Mouse (Mus musculus): Measurements from ENCODE around the gene Olfr569. TPM values are rescaled to one million over a fixed set of nuclear protein-coding genes. Genes with fewer than 3 reads are reported as not detected.

Olfr569 gene
- polyA plus RNA-seq (2016; fragmentation: Nextera tagmentation; extraction: Ambion mirVana): not detected in 2 replicates

GRCm38 (mm10) chr7:102890782-102891181 is at the start of gene Olfr569:
Gene Olfr569, minus strand, starts transcription at chr7:102890882.
- H3K36me3 ChIP-seq: no peaks in the 10 kb centered on the region
- no peak within 1 kb of the TSS for H3K27ac ChIP-seq
- H3K4me2 ChIP-seq: no peak within 1 kb of the TSS
- 70% methylated on average over 3 of the region's 3 CpGs for WGBS
- H3K4me3 ChIP-seq (replicated peaks): no peak within 1 kb of the TSS
- H3K4me1 ChIP-seq (replicated peaks): no peaks in the 10 kb centered on the region
- ATAC-seq (ENCODE audit: insufficient number of reproducible peaks, insufficient read depth, low FRiP score, low TSS enrichment, low read depth): no peak
- no peaks in the 10 kb centered on the region for H3K9me3 ChIP-seq
- no peaks in the 10 kb centered on the region for H3K27me3 ChIP-seq
- no peak within 1 kb of the TSS for H3K9ac ChIP-seq (replicated peaks)

- no peak overlapping the region for H3K4me3 ChIP-seq (replicated peaks)
- no peaks in the 10 kb centered on the region for H3K27me3 ChIP-seq
- WGBS: 87% methylated on average over 3 of the region's 3 CpGs
- H3K9ac ChIP-seq (replicated peaks): no peak overlapping the region
- H3K4me1 ChIP-seq (replicated peaks): no peaks in the 10 kb centered on the region
- no peak overlapping the region for H3K4me2 ChIP-seq
- no peak for ATAC-seq (ENCODE audit: insufficient number of reproducible peaks, insufficient read depth, low FRiP score, low TSS enrichment, low read depth)
- no peaks in the 10 kb centered on the region for H3K36me3 ChIP-seq
- H3K27ac ChIP-seq: no peak overlapping the region
- no peaks in the 10 kb centered on the region for H3K9me3 ChIP-seq
These were observed 36.4 kb upstream of the Olfr569 start for GRCm38 (mm10) chr7:102927105-102927504.

- WGBS: 71% methylated on average over 1 of the region's 1 CpGs
- no peak within 1 kb of the TSS for H3K9ac ChIP-seq (replicated peaks)
- no peaks in the 10 kb centered on the region for H3K4me1 ChIP-seq (replicated peaks)
- no peaks in the 10 kb centered on the region for H3K36me3 ChIP-seq
- H3K27me3 ChIP-seq: no peaks in the 10 kb centered on the region
- H3K9me3 ChIP-seq: no peaks in the 10 kb centered on the region
- ATAC-seq (ENCODE audit: insufficient number of reproducible peaks, insufficient read depth, low FRiP score, low TSS enrichment, low read depth): no peak
- H3K4me2 ChIP-seq: no peak within 1 kb of the TSS
- H3K27ac ChIP-seq: no peak within 1 kb of the TSS
- H3K4me3 ChIP-seq (replicated peaks): no peak within 1 kb of the TSS
These were observed 33.4 kb upstream of the Olfr569 start, which contains the start of gene Olfr572 for GRCm38 (mm10) chr7:102924109-102924508. Gene Olfr572, plus strand, starts transcription at chr7:102924409.

- H3K9me3 ChIP-seq: no peaks in the 10 kb centered on the region
- H3K27me3 ChIP-seq: no peaks in the 10 kb centered on the region
- H3K4me2 ChIP-seq: no peak overlapping the region
- H3K9ac ChIP-seq (replicated peaks): no peak overlapping the region
- no peak overlapping the region for H3K27ac ChIP-seq
- 21% methylated on average over 1 of the region's 1 CpGs for WGBS
- H3K4me3 ChIP-seq (replicated peaks): no peak overlapping the region
- no peaks in the 10 kb centered on the region for H3K36me3 ChIP-seq
- ATAC-seq (ENCODE audit: insufficient number of reproducible peaks, insufficient read depth, low FRiP score, low TSS enrichment, low read depth): no peak
- H3K4me1 ChIP-seq (replicated peaks): no peaks in the 10 kb centered on the region
These were observed 28.9 kb upstream of the Olfr569 start for GRCm38 (mm10) chr7:102919632-102920031.

GRCm38 (mm10) chr7:102917032-102917875 is 26.6 kb upstream of the Olfr569 start, which contains the start of gene Olfr571:
Gene Olfr571, minus strand, starts transcription at chr7:102917536.
- no peak for ATAC-seq (ENCODE audit: insufficient number of reproducible peaks, insufficient read depth, low FRiP score, low TSS enrichment, low read depth)
- H3K4me2 ChIP-seq: no peak within 1 kb of the TSS

GRCm38 (mm10) chr7:102916405-102916804 is 25.7 kb upstream of the Olfr569 start:
- H3K27me3 ChIP-seq: no peaks in the 10 kb centered on the region
- no peaks in the 10 kb centered on the region for H3K36me3 ChIP-seq
- no peak overlapping the region for H3K9ac ChIP-seq (replicated peaks)
- H3K4me2 ChIP-seq: no peak overlapping the region
- ATAC-seq (ENCODE audit: insufficient number of reproducible peaks, insufficient read depth, low FRiP score, low TSS enrichment, low read depth): no peak
- 62% methylated on average over 5 of the region's 5 CpGs for WGBS
- no peaks in the 10 kb centered on the region for H3K4me1 ChIP-seq (replicated peaks)
- no peaks in the 10 kb centered on the region for H3K9me3 ChIP-seq
- H3K27ac ChIP-seq: no peak overlapping the region
- no peak overlapping the region for H3K4me3 ChIP-seq (replicated peaks)

More at GRCm38 (mm10) chr7:102917032-102917875, 26.6 kb upstream of the Olfr569 start, which contains the start of gene Olfr571:
- H3K9me3 ChIP-seq: no peaks in the 10 kb centered on the region
- H3K27me3 ChIP-seq: no peaks in the 10 kb centered on the region
- no peak within 1 kb of the TSS for H3K4me3 ChIP-seq (replicated peaks)
- no peak within 1 kb of the TSS for H3K27ac ChIP-seq
- no peaks in the 10 kb centered on the region for H3K36me3 ChIP-seq
- no peaks in the 10 kb centered on the region for H3K4me1 ChIP-seq (replicated peaks)
- 56% methylated on average over 4 of the region's 4 CpGs for WGBS
- no peak within 1 kb of the TSS for H3K9ac ChIP-seq (replicated peaks)

- 29% methylated on average over 1 of the region's 1 CpGs for WGBS
- H3K4me2 ChIP-seq: no peak overlapping the region
- no peak overlapping the region for H3K9ac ChIP-seq (replicated peaks)
- no peaks in the 10 kb centered on the region for H3K4me1 ChIP-seq (replicated peaks)
- no peak overlapping the region for H3K4me3 ChIP-seq (replicated peaks)
- H3K36me3 ChIP-seq: no peaks in the 10 kb centered on the region
- H3K9me3 ChIP-seq: no peaks in the 10 kb centered on the region
- H3K27me3 ChIP-seq: no peaks in the 10 kb centered on the region
- H3K27ac ChIP-seq: no peak overlapping the region
- no peak for ATAC-seq (ENCODE audit: insufficient number of reproducible peaks, insufficient read depth, low FRiP score, low TSS enrichment, low read depth)
These were observed 24.6 kb upstream of the Olfr569 start for GRCm38 (mm10) chr7:102915261-102915660.

- no peaks in the 10 kb centered on the region for H3K9me3 ChIP-seq
- no peak within 1 kb of the TSS for H3K9ac ChIP-seq (replicated peaks)
- H3K36me3 ChIP-seq: no peaks in the 10 kb centered on the region
- no peak within 1 kb of the TSS for H3K27ac ChIP-seq
- H3K4me3 ChIP-seq (replicated peaks): no peak within 1 kb of the TSS
- no peaks in the 10 kb centered on the region for H3K4me1 ChIP-seq (replicated peaks)
- no peak for ATAC-seq (ENCODE audit: insufficient number of reproducible peaks, insufficient read depth, low FRiP score, low TSS enrichment, low read depth)
- no peak within 1 kb of the TSS for H3K4me2 ChIP-seq
- H3K27me3 ChIP-seq: no peaks in the 10 kb centered on the region
These were observed 13.9 kb downstream of the Olfr569 start, which contains the start of gene Olfr568 for GRCm38 (mm10) chr7:102876822-102877221. Gene Olfr568, plus strand, starts transcription at chr7:102877122.

GRCm38 (mm10) chr7:102858665-102859064 is 32.0 kb downstream of the Olfr569 start, which contains the start of gene Olfr566:
Gene Olfr566, minus strand, starts transcription at chr7:102858765.
- no peak within 1 kb of the TSS for H3K4me3 ChIP-seq (replicated peaks)
- H3K4me1 ChIP-seq (replicated peaks): no peaks in the 10 kb centered on the region
- no peaks in the 10 kb centered on the region for H3K27me3 ChIP-seq
- WGBS: 84% methylated on average over 1 of the region's 1 CpGs
- no peaks in the 10 kb centered on the region for H3K9me3 ChIP-seq
- H3K36me3 ChIP-seq: no peaks in the 10 kb centered on the region
- ATAC-seq (ENCODE audit: insufficient number of reproducible peaks, insufficient read depth, low FRiP score, low TSS enrichment, low read depth): no peak
- H3K27ac ChIP-seq: no peak within 1 kb of the TSS
- H3K4me2 ChIP-seq: no peak within 1 kb of the TSS
- no peak within 1 kb of the TSS for H3K9ac ChIP-seq (replicated peaks)

GRCm38 (mm10) chr7:102855807-102856206 is 34.9 kb downstream of the Olfr569 start:
- no peaks in the 10 kb centered on the region for H3K27me3 ChIP-seq
- H3K4me3 ChIP-seq (replicated peaks): no peak overlapping the region
- no peak for ATAC-seq (ENCODE audit: insufficient number of reproducible peaks, insufficient read depth, low FRiP score, low TSS enrichment, low read depth)
- no peaks in the 10 kb centered on the region for H3K36me3 ChIP-seq
- no peak overlapping the region for H3K27ac ChIP-seq
- H3K9me3 ChIP-seq: no peaks in the 10 kb centered on the region
- no peak overlapping the region for H3K4me2 ChIP-seq
- H3K9ac ChIP-seq (replicated peaks): no peak overlapping the region
- H3K4me1 ChIP-seq (replicated peaks): no peaks in the 10 kb centered on the region

Measured in limb, embryonic 12.5 days (tissue).